Mouse (Mus musculus): ENCODE measurements around the gene Krt17.
A peak's percentile ranks its signal among the peaks of the same experiment; 100 is the strongest.
"Not testable (repeated sequence)": the region's sequence is repeated elsewhere in the genome, so short reads cannot be mapped to it uniquely, and the experiment has no call there.

Gene Krt17

GRCm38 (mm10) chr11:100260514-100261234, at the start of gene Krt17:
Krt17 (minus strand) TSS chr11:100261029.
- DNase-seq = no peak

- not testable (repeated sequence) for DNase-seq
Measured at GRCm38 (mm10) chr11:100308672-100309071, 47.8 kb upstream of the Krt17 start.

- no peak for DNase-seq
Measured at GRCm38 (mm10) chr11:100307900-100308299, 47.1 kb upstream of the Krt17 start.

- no peak for DNase-seq
Measured at GRCm38 (mm10) chr11:100301292-100301691, 40.5 kb upstream of the Krt17 start.

GRCm38 (mm10) chr11:100300293-100300692, 39.5 kb upstream of the Krt17 start:
- peak in 1 of 2 experiments; percentile 78 for DNase-seq

GRCm38 (mm10) chr11:100298274-100299036, 37.6 kb upstream of the Krt17 start:
- DNase-seq = peak; percentile 80 to 92

GRCm38 (mm10) chr11:100297801-100298200, 37.0 kb upstream of the Krt17 start:
- no peak for DNase-seq

- DNase-seq = peak; percentile 77 to 90
Measured at GRCm38 (mm10) chr11:100295308-100295707, 34.5 kb upstream of the Krt17 start.

GRCm38 (mm10) chr11:100292884-100293283, 32.1 kb upstream of the Krt17 start:
- no peak for DNase-seq

GRCm38 (mm10) chr11:100290235-100290634, 29.4 kb upstream of the Krt17 start:
- no peak for DNase-seq

- peak; percentile 18 to 60 for DNase-seq
Measured at GRCm38 (mm10) chr11:100288942-100289341, 28.1 kb upstream of the Krt17 start.

- DNase-seq = peak in 1 of 2 experiments; percentile 55
Measured at GRCm38 (mm10) chr11:100287024-100287423, 26.2 kb upstream of the Krt17 start.

GRCm38 (mm10) chr11:100284988-100285387, 24.2 kb upstream of the Krt17 start:
- DNase-seq = no peak

GRCm38 (mm10) chr11:100282549-100282948, 21.7 kb upstream of the Krt17 start:
- DNase-seq = peak; percentile 83 to 89

GRCm38 (mm10) chr11:100281596-100282544, 21.0 kb upstream of the Krt17 start:
- peak; percentile 71 to 95 for DNase-seq

GRCm38 (mm10) chr11:100278759-100279158, 17.9 kb upstream of the Krt17 start:
- no peak for DNase-seq

GRCm38 (mm10) chr11:100277726-100278480, 17.1 kb upstream of the Krt17 start:
- no peak for DNase-seq

GRCm38 (mm10) chr11:100275466-100275865, 14.6 kb upstream of the Krt17 start:
- DNase-seq = no peak

GRCm38 (mm10) chr11:100274719-100275118, 13.9 kb upstream of the Krt17 start:
- DNase-seq = no peak

- DNase-seq = no peak
Measured at GRCm38 (mm10) chr11:100271878-100272277, 11.0 kb upstream of the Krt17 start.

GRCm38 (mm10) chr11:100269821-100270332, 9.0 kb upstream of the Krt17 start, which contains the start of gene Krt42:
Krt42 (minus strand) TSS chr11:100269871.
- DNase-seq = no peak

Measured in kidney, postnatal 25 days (tissue).